Mouse (Mus musculus): ENCODE results near the gene Mfsd7a. TPM values are rescaled to one million over a fixed set of nuclear protein-coding genes. Genes with fewer than 3 reads are reported as not detected.
"Not testable (repeated sequence)": the region's sequence is repeated elsewhere in the genome, so short reads cannot be mapped to it uniquely, and the experiment has no call there.

Mfsd7a gene
- 0.21 and 0.35 TPM in 2 replicates for polyA plus RNA-seq (2015; fragmentation: Nextera tagmentation; extraction: Ambion mirVana)

- peaks cover 14% of the 10 kb centered on the region for H3K4me1 ChIP-seq (ENCODE audit: control insufficient read depth, low read depth, low read length)
- peak within 1 kb of the TSS; percentile 38; the same call in 1 of the 2 replicates for H3K9ac ChIP-seq (ENCODE audit: low read depth, low read length)
- H3K9me3 ChIP-seq (replicated peaks; ENCODE audit: control insufficient read depth, low read length), result no peaks in the 10 kb centered on the region
- no peaks in the 10 kb centered on the region for H3K36me3 ChIP-seq (ENCODE audit: control insufficient read depth, insufficient read depth)
- H3K27ac ChIP-seq (ENCODE audit: low read length), result no peak within 1 kb of the TSS
- ATAC-seq (ENCODE audit: low read depth), result peak; percentile 75
- peak within 1 kb of the TSS; percentile 54 for H3K4me3 ChIP-seq (ENCODE audit: low read depth, low read length)
- 15% methylated on average over 24 of the region's 24 CpGs for WGBS (ENCODE audit: insufficient replicate concordance)
- no peaks in the 10 kb centered on the region for H3K27me3 ChIP-seq (ENCODE audit: control insufficient read depth, insufficient read depth, low read depth, low read length)
- H3K4me2 ChIP-seq (ENCODE audit: low read depth, low read length), result peak within 1 kb of the TSS; percentile 70
Observed at GRCm38 (mm10) chr5:108448785-108449668, at the start of gene Mfsd7a. TSS of gene Mfsd7a (minus strand) at chr5:108448891.

DNA sequence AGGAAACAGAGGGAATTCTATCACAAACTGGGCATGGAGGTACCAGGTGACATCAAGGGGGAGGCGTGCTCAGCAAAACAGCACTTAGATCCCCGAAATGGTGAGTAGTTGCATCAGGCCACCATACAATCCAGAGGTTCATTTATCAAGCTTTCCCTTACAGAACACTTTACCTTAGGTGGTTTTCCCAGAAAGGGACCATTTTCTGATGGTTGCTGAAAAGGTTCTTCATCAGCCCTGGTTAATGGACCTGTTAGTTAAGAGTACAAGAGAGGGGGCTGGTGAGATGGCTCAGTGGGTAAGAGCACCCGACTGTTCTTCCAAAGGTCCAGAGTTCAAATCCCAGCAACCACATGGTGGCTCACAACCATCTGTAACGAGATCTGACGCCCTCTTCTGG lies 37.5 kb upstream of the Mfsd7a start:
- H3K9ac ChIP-seq (ENCODE audit: low read depth, low read length); H3K4me1 ChIP-seq (ENCODE audit: control insufficient read depth, low read depth, low read length); ATAC-seq (ENCODE audit: low read depth); H3K4me2 ChIP-seq (ENCODE audit: low read depth, low read length); H3K9me3 ChIP-seq (replicated peaks; ENCODE audit: control insufficient read depth, low read length); H3K4me3 ChIP-seq (ENCODE audit: low read depth, low read length); H3K27me3 ChIP-seq (ENCODE audit: control insufficient read depth, insufficient read depth, low read depth, low read length); H3K27ac ChIP-seq (ENCODE audit: low read length): not testable (repeated sequence)
- 92% methylated on average over 3 of the region's 5 CpGs for WGBS (ENCODE audit: insufficient replicate concordance)
- peaks cover 20% of the 10 kb centered on the region for H3K36me3 ChIP-seq (ENCODE audit: control insufficient read depth, insufficient read depth)

DNA sequence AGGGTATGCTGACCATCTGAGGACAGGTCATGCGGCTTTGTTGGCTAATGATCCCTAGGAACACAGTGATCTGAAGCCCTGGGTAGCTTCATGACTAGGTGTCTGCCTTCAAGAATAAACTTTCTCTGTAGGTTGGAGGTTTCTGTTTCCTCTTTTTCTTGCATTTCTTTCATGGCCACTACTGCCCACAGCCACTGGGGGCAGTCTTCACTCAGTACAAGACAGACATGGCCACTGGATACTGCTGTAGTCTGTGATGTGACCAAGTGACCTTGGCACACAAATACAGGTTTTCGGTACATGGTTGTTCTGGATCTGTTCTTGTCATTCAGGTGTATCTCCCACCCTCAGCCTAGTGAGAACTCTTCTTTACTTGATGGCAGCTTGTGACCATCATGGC lies 36.5 kb upstream of the Mfsd7a start:
- ATAC-seq (ENCODE audit: low read depth), result no peak
- Histone ChIP-seq H3K27ac (ENCODE audit: low read length) (no peak overlapping the region), H3K9ac (ENCODE audit: low read depth, low read length) (no peak overlapping the region), H3K4me3 (ENCODE audit: low read depth, low read length) (no peak overlapping the region), H3K27me3 (ENCODE audit: control insufficient read depth, insufficient read depth, low read depth, low read length) (no peaks in the 10 kb centered on the region), H3K4me2 (ENCODE audit: low read depth, low read length) (no peak overlapping the region), H3K9me3 (replicated peaks; ENCODE audit: control insufficient read depth, low read length) (no peaks in the 10 kb centered on the region), H3K4me1 (ENCODE audit: control insufficient read depth, low read depth, low read length) (no peaks in the 10 kb centered on the region; the same call in 1 of the 2 replicates), H3K36me3 (ENCODE audit: control insufficient read depth, insufficient read depth) (peaks cover 20% of the 10 kb centered on the region)
- WGBS (ENCODE audit: insufficient replicate concordance), result 81% methylated on average over 2 of the region's 2 CpGs

GRCm38 (mm10) chr5:108483006-108483405 lies 34.3 kb upstream of the Mfsd7a start:
- peaks cover 7% of the 10 kb centered on the region for H3K36me3 ChIP-seq (ENCODE audit: control insufficient read depth, insufficient read depth)
- no peak overlapping the region for H3K4me2 ChIP-seq (ENCODE audit: low read depth, low read length)
- no peaks in the 10 kb centered on the region for H3K27me3 ChIP-seq (ENCODE audit: control insufficient read depth, insufficient read depth, low read depth, low read length)
- no peaks in the 10 kb centered on the region for H3K9me3 ChIP-seq (replicated peaks; ENCODE audit: control insufficient read depth, low read length)
- no peaks in the 10 kb centered on the region; the same call in 1 of the 2 replicates for H3K4me1 ChIP-seq (ENCODE audit: control insufficient read depth, low read depth, low read length)
- no peak overlapping the region for H3K4me3 ChIP-seq (ENCODE audit: low read depth, low read length)
- no peak overlapping the region for H3K27ac ChIP-seq (ENCODE audit: low read length)
- WGBS (ENCODE audit: insufficient replicate concordance), result 81% methylated on average over 6 of the region's 6 CpGs
- ATAC-seq (ENCODE audit: low read depth), result peak; percentile 90
- no peak overlapping the region for H3K9ac ChIP-seq (ENCODE audit: low read depth, low read length)

- Histone ChIP-seq H3K27ac (ENCODE audit: low read length) (no peak overlapping the region), H3K9me3 (replicated peaks; ENCODE audit: control insufficient read depth, low read length) (no peaks in the 10 kb centered on the region), H3K4me1 (ENCODE audit: control insufficient read depth, low read depth, low read length) (no peaks in the 10 kb centered on the region), H3K4me2 (ENCODE audit: low read depth, low read length) (no peak overlapping the region), H3K9ac (ENCODE audit: low read depth, low read length) (no peak overlapping the region), H3K36me3 (ENCODE audit: control insufficient read depth, insufficient read depth) (peaks cover 43% of the 10 kb centered on the region), H3K4me3 (ENCODE audit: low read depth, low read length) (no peak overlapping the region), H3K27me3 (ENCODE audit: control insufficient read depth, insufficient read depth, low read depth, low read length) (no peaks in the 10 kb centered on the region)
- WGBS (ENCODE audit: insufficient replicate concordance), result 76% methylated on average over 3 of the region's 3 CpGs
- no peak for ATAC-seq (ENCODE audit: low read depth)
Observed at GRCm38 (mm10) chr5:108475977-108476376, 27.3 kb upstream of the Mfsd7a start.

DNA sequence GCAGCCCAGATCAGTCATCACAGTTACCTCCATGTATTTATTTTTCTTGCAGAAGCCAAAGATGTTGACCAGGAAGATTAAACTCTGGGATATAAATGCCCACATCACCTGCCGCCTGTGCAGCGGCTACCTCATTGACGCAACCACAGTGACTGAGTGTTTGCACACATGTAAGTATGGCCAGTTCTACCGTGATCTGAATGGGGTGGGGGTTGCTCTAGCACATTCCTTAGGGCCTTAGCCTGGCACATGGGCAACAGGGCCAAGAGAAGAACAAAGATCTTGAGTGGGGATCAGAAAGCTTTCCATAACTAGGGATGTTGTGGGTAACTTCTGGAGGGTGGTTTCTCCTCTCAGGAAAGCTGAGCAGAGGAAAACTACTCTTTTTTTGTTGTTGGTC lies 25.0 kb upstream of the Mfsd7a start:
- Histone ChIP-seq H3K9ac (ENCODE audit: low read depth, low read length) (no peak overlapping the region), H3K27ac (ENCODE audit: low read length) (no peak overlapping the region), H3K4me3 (ENCODE audit: low read depth, low read length) (no peak overlapping the region), H3K9me3 (replicated peaks; ENCODE audit: control insufficient read depth, low read length) (no peaks in the 10 kb centered on the region), H3K27me3 (ENCODE audit: control insufficient read depth, insufficient read depth, low read depth, low read length) (no peaks in the 10 kb centered on the region), H3K4me2 (ENCODE audit: low read depth, low read length) (no peak overlapping the region), H3K36me3 (ENCODE audit: control insufficient read depth, insufficient read depth) (peaks cover 43% of the 10 kb centered on the region), H3K4me1 (ENCODE audit: control insufficient read depth, low read depth, low read length) (no peaks in the 10 kb centered on the region)
- no peak for ATAC-seq (ENCODE audit: low read depth)
- WGBS (ENCODE audit: insufficient replicate concordance), result 89% methylated on average over 4 of the region's 4 CpGs

DNA sequence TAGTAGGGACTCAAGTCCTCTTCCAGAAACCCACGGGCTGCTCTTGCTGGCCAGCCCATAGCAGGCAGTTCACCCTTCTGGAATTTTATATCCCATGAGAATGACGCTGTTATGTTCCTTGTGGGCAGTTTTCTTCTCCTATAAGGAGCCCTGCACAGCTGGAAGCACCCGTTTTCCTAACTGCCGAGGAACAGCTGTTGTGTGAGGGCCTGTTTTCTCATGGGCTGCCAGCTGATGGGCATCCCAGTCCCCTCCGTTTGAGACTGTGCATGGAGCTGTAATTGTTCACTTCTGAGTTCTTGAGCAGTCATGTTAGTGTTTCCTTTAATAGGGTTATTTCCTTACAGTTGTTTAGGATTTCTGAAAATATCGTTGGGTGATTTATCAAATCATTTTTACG lies 20.9 kb upstream of the Mfsd7a start:
- no peaks in the 10 kb centered on the region for H3K9me3 ChIP-seq (replicated peaks; ENCODE audit: control insufficient read depth, low read length)
- H3K36me3 ChIP-seq (ENCODE audit: control insufficient read depth, insufficient read depth), result peaks cover 13% of the 10 kb centered on the region
- no peak overlapping the region for H3K9ac ChIP-seq (ENCODE audit: low read depth, low read length)
- no peaks in the 10 kb centered on the region for H3K27me3 ChIP-seq (ENCODE audit: control insufficient read depth, insufficient read depth, low read depth, low read length)
- no peak for ATAC-seq (ENCODE audit: low read depth)
- no peak overlapping the region for H3K4me2 ChIP-seq (ENCODE audit: low read depth, low read length)
- peaks cover 21% of the 10 kb centered on the region for H3K4me1 ChIP-seq (ENCODE audit: control insufficient read depth, low read depth, low read length)
- 78% methylated on average over 7 of the region's 7 CpGs for WGBS (ENCODE audit: insufficient replicate concordance)
- H3K27ac ChIP-seq (ENCODE audit: low read length), result no peak overlapping the region
- no peak overlapping the region for H3K4me3 ChIP-seq (ENCODE audit: low read depth, low read length)

GRCm38 (mm10) chr5:108466647-108467046 lies 18.0 kb upstream of the Mfsd7a start:
- H3K9ac ChIP-seq (ENCODE audit: low read depth, low read length), result no peak overlapping the region

More at GRCm38 (mm10) chr5:108466647-108467046, 18.0 kb upstream of the Mfsd7a start:
- Histone ChIP-seq H3K9me3 (replicated peaks; ENCODE audit: control insufficient read depth, low read length) (no peaks in the 10 kb centered on the region), H3K27me3 (ENCODE audit: control insufficient read depth, insufficient read depth, low read depth, low read length) (no peaks in the 10 kb centered on the region), H3K36me3 (ENCODE audit: control insufficient read depth, insufficient read depth) (no peaks in the 10 kb centered on the region), H3K4me2 (ENCODE audit: low read depth, low read length) (0 out of 2 replicates have a peak overlapping the region, but pooled peaks have one; percentile 10), H3K4me1 (ENCODE audit: control insufficient read depth, low read depth, low read length) (peaks cover 42% of the 10 kb centered on the region), H3K27ac (ENCODE audit: low read length) (peak overlapping the region; percentile 16), H3K4me3 (ENCODE audit: low read depth, low read length) (no peak overlapping the region)
- WGBS (ENCODE audit: insufficient replicate concordance), result 94% methylated on average over 1 of the region's 1 CpGs
- no peak for ATAC-seq (ENCODE audit: low read depth)
